In the genomic region with DNA sequence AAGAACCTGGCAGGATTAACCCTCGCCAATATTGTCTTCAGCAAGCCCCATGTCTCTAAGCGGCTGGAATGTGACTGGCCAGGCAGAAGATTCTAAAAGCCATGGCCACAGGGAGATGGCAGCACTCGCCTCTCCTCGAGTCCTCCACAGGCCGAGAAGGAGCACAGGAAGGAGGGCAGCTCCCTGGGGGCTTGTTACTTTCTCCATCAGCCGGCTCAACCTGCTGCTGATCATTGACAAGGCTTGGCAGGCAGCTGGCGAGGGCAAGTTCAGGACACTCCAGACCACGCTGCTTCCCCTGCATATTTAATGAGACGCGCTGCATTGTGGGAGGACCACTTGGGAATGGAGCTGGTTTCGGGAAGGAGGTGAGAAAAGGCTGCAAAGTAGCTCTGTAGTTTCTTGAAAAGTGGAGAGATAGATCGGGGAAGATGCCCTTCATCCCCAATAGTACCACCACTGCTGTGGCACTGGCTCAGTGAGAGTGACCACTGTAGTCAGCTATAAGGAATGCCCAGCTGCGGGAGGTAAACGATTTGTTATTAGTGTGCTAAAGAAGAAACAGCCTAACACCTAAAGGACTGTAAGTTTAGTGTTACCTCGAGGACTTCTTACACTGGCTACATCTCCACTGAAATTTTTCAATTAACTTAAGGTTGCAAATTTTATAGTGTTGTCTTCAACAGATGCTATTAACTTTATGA, we compare ENCODE assay signal across 8 mouse cellular contexts.
DNase-seq lines count a peak whose midpoint lies in the region; ATAC-seq lines count a peak whose summit lies in the region.

No protein-coding gene starts in this region.

- DNase-seq in adrenal gland, adult (ENCODE audit: inconsistent age in 2 of 2, low spot score in 1 of 2), result peak; percentile 26 to 73
- no peak for DNase-seq in adrenal gland, postnatal 4 days (ENCODE audit: low spot score in 2 of 2)
- DNase-seq in forebrain, embryonic 11.5 days (ENCODE audit: low spot score), result peak; percentile 69
- peak; percentile 39 for DNase-seq in liver, embryonic 11.5 days (ENCODE audit: low spot score)
- no peak for DNase-seq in thymus, postnatal 0 days (ENCODE audit: low spot score)

- ATAC-seq in forebrain, embryonic 11.5 days (replicated peaks; ENCODE audit: low FRiP score), result peak; percentile 79
- ATAC-seq in heart, embryonic 14.5 days (ENCODE audit: insufficient number of reproducible peaks, insufficient read depth, low FRiP score, low read depth), result no peak
- peak; percentile 94 for ATAC-seq in kidney, embryonic 16.5 days (ENCODE audit: low FRiP score, low TSS enrichment)
- ATAC-seq in liver, embryonic 11.5 days (replicated peaks; ENCODE audit: low FRiP score), result no peak
- ATAC-seq in neural tube, embryonic 12.5 days (ENCODE audit: low FRiP score, low read depth), result peak; percentile 74

- 22% methylated on average over 15 of the region's 15 CpGs for WGBS in forebrain, embryonic 11.5 days
- WGBS in heart, embryonic 14.5 days, result 11% methylated on average over 15 of the region's 15 CpGs
- WGBS in kidney, embryonic 16.5 days, result 3% methylated on average over 15 of the region's 15 CpGs
- 25% methylated on average over 15 of the region's 15 CpGs for WGBS in liver, embryonic 11.5 days
- WGBS in neural tube, embryonic 12.5 days, result 4% methylated on average over 15 of the region's 15 CpGs

- H3K4me2 ChIP-seq in forebrain, embryonic 11.5 days (ENCODE audit: low read depth, low read length, severe bottlenecking), result peak overlapping the region; percentile 37; the same call in 1 of the 2 replicates
- peak overlapping the region; percentile 58 for H3K4me2 ChIP-seq in heart, embryonic 14.5 days (ENCODE audit: low read length)
- H3K4me2 ChIP-seq in kidney, embryonic 16.5 days (replicated peaks; ENCODE audit: low read depth, low read length), result peak overlapping the region; percentile 56
- peak overlapping the region; percentile 59 for H3K4me2 ChIP-seq in liver, embryonic 11.5 days
- peak overlapping the region; percentile 61 for H3K4me2 ChIP-seq in neural tube, embryonic 12.5 days (replicated peaks)

- H3K9ac ChIP-seq in forebrain, embryonic 11.5 days (ENCODE audit: low read length), result peak overlapping the region; percentile 17; the same call in 1 of the 2 replicates
- peak overlapping the region; percentile 60 for H3K9ac ChIP-seq in heart, embryonic 14.5 days (ENCODE audit: low read length)
- H3K9ac ChIP-seq in kidney, embryonic 16.5 days (replicated peaks; ENCODE audit: low read length), result peak overlapping the region; percentile 47; the same call in 1 of the 2 replicates
- peak overlapping the region; percentile 42; the same call in 1 of the 2 replicates for H3K9ac ChIP-seq in liver, embryonic 11.5 days (ENCODE audit: low read depth, low read length)
- no peak overlapping the region for H3K9ac ChIP-seq in neural tube, embryonic 12.5 days

- H3K4me1 ChIP-seq in forebrain, embryonic 11.5 days (replicated peaks; ENCODE audit: control insufficient read depth, insufficient read depth, low read length), result no peaks in the 10 kb centered on the region; the same call in 1 of the 2 replicates
- peaks cover 8 to 11% of the 10 kb centered on the region in 2 experiments; a peak in 3 of 4 replicates for H3K4me1 ChIP-seq in heart, embryonic 14.5 days (ENCODE audit: control insufficient read depth in 2 of 2, insufficient read depth in 2 of 2, low read length in 2 of 2)
- peaks cover 21% of the 10 kb centered on the region for H3K4me1 ChIP-seq in kidney, embryonic 16.5 days (ENCODE audit: insufficient read depth, low read length)
- H3K4me1 ChIP-seq in liver, embryonic 11.5 days (replicated peaks; ENCODE audit: control insufficient read depth, insufficient read depth, low read length), result peaks cover 10% of the 10 kb centered on the region; the same call in 1 of the 2 replicates
- peaks cover 23% of the 10 kb centered on the region for H3K4me1 ChIP-seq in neural tube, embryonic 12.5 days

- no peaks in the 10 kb centered on the region for H3K9me3 ChIP-seq in forebrain, embryonic 11.5 days (ENCODE audit: control insufficient read depth, low read length)
- H3K9me3 ChIP-seq in heart, embryonic 14.5 days (ENCODE audit: control insufficient read depth, low read length), result no peaks in the 10 kb centered on the region
- no peaks in the 10 kb centered on the region for H3K9me3 ChIP-seq in kidney, embryonic 16.5 days (ENCODE audit: low read length)
- H3K9me3 ChIP-seq in liver, embryonic 11.5 days (ENCODE audit: control insufficient read depth, low read length), result no peaks in the 10 kb centered on the region
- H3K9me3 ChIP-seq in neural tube, embryonic 12.5 days, result no peaks in the 10 kb centered on the region

- no peak overlapping the region for H3K4me3 ChIP-seq in forebrain, embryonic 11.5 days (ENCODE audit: low read depth, low read length)
- H3K4me3 ChIP-seq in heart, embryonic 14.5 days (ENCODE audit: control insufficient read depth in 1 of 2, insufficient read depth in 1 of 2, low read depth in 1 of 2, low read length in 2 of 2), result peak overlapping the region; percentile 16 to 37; a peak in 3 of 4 replicates
- H3K4me3 ChIP-seq in kidney, embryonic 16.5 days (ENCODE audit: low read length), result peak overlapping the region; percentile 32
- peak overlapping the region; percentile 24; the same call in 1 of the 2 replicates for H3K4me3 ChIP-seq in liver, embryonic 11.5 days (ENCODE audit: low read depth, low read length)
- H3K4me3 ChIP-seq in neural tube, embryonic 12.5 days, result peak overlapping the region; percentile 11; the same call in 1 of the 2 replicates

- no peak overlapping the region for H3K27ac ChIP-seq in forebrain, embryonic 11.5 days (ENCODE audit: low read depth, low read length)
- peak overlapping the region; percentile 46 to 49; a peak in 2 of 4 replicates for H3K27ac ChIP-seq in heart, embryonic 14.5 days (replicated peaks in 1 of 2; ENCODE audit: control insufficient read depth in 1 of 2, insufficient read depth in 1 of 2, low read depth in 2 of 2, low read length in 2 of 2)
- peak overlapping the region; percentile 70 for H3K27ac ChIP-seq in kidney, embryonic 16.5 days (ENCODE audit: low read length)
- H3K27ac ChIP-seq in liver, embryonic 11.5 days (ENCODE audit: low read depth, low read length), result no peak overlapping the region
- no peak overlapping the region for H3K27ac ChIP-seq in neural tube, embryonic 12.5 days

- no peaks in the 10 kb centered on the region for H3K36me3 ChIP-seq in forebrain, embryonic 11.5 days (ENCODE audit: control insufficient read depth, insufficient read depth, low read length)
- peaks cover 20% of the 10 kb centered on the region for H3K36me3 ChIP-seq in heart, embryonic 14.5 days (ENCODE audit: control insufficient read depth, insufficient read depth, low read length)
- no peaks in the 10 kb centered on the region for H3K36me3 ChIP-seq in kidney, embryonic 16.5 days (ENCODE audit: insufficient read depth, low read length)
- 0 out of 2 replicates have a peak, but pooled peaks cover 2% of the 10 kb centered on the region for H3K36me3 ChIP-seq in liver, embryonic 11.5 days (ENCODE audit: control insufficient read depth, insufficient read depth, low read length)
- no peaks in the 10 kb centered on the region for H3K36me3 ChIP-seq in neural tube, embryonic 12.5 days

- H3K27me3 ChIP-seq in forebrain, embryonic 11.5 days (ENCODE audit: control insufficient read depth, insufficient read depth, low read length), result no peaks in the 10 kb centered on the region
- H3K27me3 ChIP-seq in heart, embryonic 14.5 days (ENCODE audit: control insufficient read depth, insufficient read depth, low read length), result no peaks in the 10 kb centered on the region
- no peaks in the 10 kb centered on the region for H3K27me3 ChIP-seq in kidney, embryonic 16.5 days (ENCODE audit: insufficient read depth, low read length)
- no peaks in the 10 kb centered on the region for H3K27me3 ChIP-seq in liver, embryonic 11.5 days (replicated peaks; ENCODE audit: control insufficient read depth, insufficient read depth, low read length)
- H3K27me3 ChIP-seq in neural tube, embryonic 12.5 days (replicated peaks), result no peaks in the 10 kb centered on the region

Comparison
In these comparisons a context has a peak if more than half of its experiments do, and no peak if none do; other contexts are left out.
1. DNase-seq: peak in adrenal gland, adult (2 of 2), forebrain, embryonic 11.5 days (single experiment) and liver, embryonic 11.5 days (single experiment); none in adrenal gland, postnatal 4 days (0 of 2) and thymus, postnatal 0 days (single experiment).
2. ATAC-seq: peak in forebrain, embryonic 11.5 days (single experiment), kidney, embryonic 16.5 days (single experiment) and neural tube, embryonic 12.5 days (single experiment); none in heart, embryonic 14.5 days (single experiment) and liver, embryonic 11.5 days (single experiment).
3. H3K27ac ChIP-seq: peak in heart, embryonic 14.5 days (2 of 2) and kidney, embryonic 16.5 days (single experiment); none in forebrain, embryonic 11.5 days (single experiment), liver, embryonic 11.5 days (single experiment) and neural tube, embryonic 12.5 days (single experiment).
4. Peak in every context shown above with its lines, with median percentiles within 50 percentile points of each other: H3K4me2 ChIP-seq.